Mouse (Mus musculus) midbrain, embryonic 11.5 days (tissue): ENCODE measurements around the gene Zdhhc20. TPM values are rescaled to one million over a fixed set of nuclear protein-coding genes. Genes with fewer than 3 reads are reported as not detected.
"Not testable (repeated sequence)": the region's sequence is repeated elsewhere in the genome, so short reads cannot be mapped to it uniquely, and the experiment has no call there.

ENCODE experiments used
- ATAC-seq: fragments of 200-750 bp; cut with Nextera tagmentation; 2 replicates; pipeline ENCODE4 v1.8.0; 2017; ENCODE audit warnings: moderate TSS enrichment, moderate library complexity; ENCODE audit not compliant: low FRiP score
- DNase-seq: peaks from one replicate; pipeline ENCODE4 v3.0.0; 2015; ENCODE audit warnings: low spot score; ENCODE audit errors: missing footprints
- H3K27ac ChIP-seq: fragments of 300-500 bp; sonication (generic); 2 replicates; pipeline ENCODE4 v1.5.1; 2014; ENCODE audit warnings: low read depth, low read length
- H3K27me3 ChIP-seq: fragments of 300-500 bp; sonication (generic); 2 replicates; pipeline ENCODE4 v1.6.1; 2014; ENCODE audit warnings: mild to moderate bottlenecking, low read length, moderate library complexity, mixed read lengths; ENCODE audit not compliant: control insufficient read depth, insufficient read depth
- H3K36me3 ChIP-seq: fragments of 300-500 bp; sonication (generic); 2 replicates; pipeline ENCODE4 v1.6.1; 2014; ENCODE audit warnings: mild to moderate bottlenecking, low read length, moderate library complexity, mixed read lengths; ENCODE audit not compliant: control insufficient read depth, insufficient read depth
- H3K4me1 ChIP-seq: fragments of 300-500 bp; sonication (generic); 2 replicates; pipeline ENCODE4 v1.6.1; 2014; ENCODE audit warnings: low read length; ENCODE audit not compliant: control insufficient read depth, insufficient read depth
- H3K4me2 ChIP-seq: fragments of 300-500 bp; sonication (generic); 2 replicates; pipeline ENCODE4 v1.6.1; 2014; ENCODE audit warnings: mild to moderate bottlenecking, moderate library complexity
- H3K4me3 ChIP-seq: fragments of 300-500 bp; sonication (generic); 2 replicates; pipeline ENCODE4 v1.5.1; 2014; ENCODE audit warnings: low read depth, low read length
- H3K9ac ChIP-seq: fragments of 300-500 bp; sonication (generic); 2 replicates; pipeline ENCODE4 v1.6.1; 2014; ENCODE audit warnings: low read length
- H3K9me3 ChIP-seq: fragments of 300-500 bp; sonication (generic); 2 replicates; pipeline ENCODE4 v1.6.1; 2016; ENCODE audit warnings: low read length; ENCODE audit not compliant: control insufficient read depth
- WGBS: fragments of 180-500 bp; shearing (Covaris S2); extraction: QIAGEN DNeasy Blood & Tissue Kit; methylation state at CpG from one replicate; pipeline ENCODE4 v1.1.7; 2014; 5-methylcytosine and 5-hydroxymethylcytosine counted together
- polyA plus RNA-seq: library from polyadenylated mRNA; unstranded; fragments of >200 nt; fragmentation: Nextera tagmentation; extraction: Ambion mirVana; gene quantifications from 2 replicates; pipeline ENCODE4 v1.2.1, GENCODE M21; 2014

Zdhhc20 gene
- polyA plus RNA-seq, 1 experiment from 2014 or later: 53.6 TPM

DNA sequence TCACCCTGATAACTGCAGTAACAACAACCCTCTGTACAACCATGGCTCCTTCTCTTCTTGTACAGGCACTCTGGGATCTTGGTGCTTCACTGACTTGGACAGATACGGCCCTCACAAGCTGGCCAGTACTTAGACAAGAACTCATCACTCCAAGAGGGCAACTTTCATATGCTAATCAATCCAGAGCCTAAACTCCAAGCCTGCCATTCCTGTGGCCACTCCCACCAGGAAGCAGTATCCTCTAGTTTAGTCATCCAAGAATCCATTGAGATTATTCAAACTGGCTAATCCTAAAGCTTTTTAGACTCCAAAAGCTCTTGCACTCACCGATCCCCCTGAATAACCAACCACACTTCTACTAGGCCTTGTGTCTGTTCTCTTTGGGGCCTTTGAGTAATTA is 37.1 kb downstream of the Zdhhc20 start:
- Histone ChIP-seq H3K4me2 (no peak overlapping the region), H3K9me3 (no peaks in the 10 kb centered on the region), H3K36me3 (no peaks in the 10 kb centered on the region), H3K4me3 (no peak overlapping the region), H3K4me1 (no peaks in the 10 kb centered on the region), H3K27ac (no peak overlapping the region), H3K9ac (no peak overlapping the region), H3K27me3 (no peaks in the 10 kb centered on the region)
- no peak for ATAC-seq
- WGBS: 43% methylated on average over 2 of the region's 2 CpGs
- DNase-seq: no peak

DNA sequence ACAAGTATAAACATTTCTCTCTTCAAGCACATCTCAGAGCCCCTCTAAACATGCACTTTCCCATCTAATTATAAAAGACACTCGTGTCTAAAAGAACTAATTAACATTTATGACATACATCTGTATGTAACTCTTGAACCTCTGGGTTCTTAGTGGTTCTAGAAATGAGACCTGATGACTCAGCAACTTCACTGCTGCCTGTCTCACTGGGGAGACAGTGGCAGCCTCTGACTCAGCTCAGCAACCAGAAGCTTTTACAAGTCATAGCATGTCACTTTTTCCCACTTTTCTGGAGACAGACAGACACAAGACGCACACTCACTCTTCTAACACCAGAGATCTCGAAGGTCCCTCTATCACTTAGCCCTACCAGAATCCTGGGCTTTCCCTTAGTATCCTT is 39.7 kb downstream of the Zdhhc20 start:
- Histone ChIP-seq H3K9ac (no peak overlapping the region), H3K4me1 (no peaks in the 10 kb centered on the region), H3K4me3 (no peak overlapping the region), H3K4me2 (no peak overlapping the region), H3K27me3 (no peaks in the 10 kb centered on the region), H3K36me3 (0 out of 2 replicates have a peak, but pooled peaks cover 2% of the 10 kb centered on the region), H3K9me3 (no peaks in the 10 kb centered on the region), H3K27ac (no peak overlapping the region)
- DNase-seq (no peak), ATAC-seq (no peak)
- 87% methylated on average over 3 of the region's 3 CpGs for WGBS

DNA sequence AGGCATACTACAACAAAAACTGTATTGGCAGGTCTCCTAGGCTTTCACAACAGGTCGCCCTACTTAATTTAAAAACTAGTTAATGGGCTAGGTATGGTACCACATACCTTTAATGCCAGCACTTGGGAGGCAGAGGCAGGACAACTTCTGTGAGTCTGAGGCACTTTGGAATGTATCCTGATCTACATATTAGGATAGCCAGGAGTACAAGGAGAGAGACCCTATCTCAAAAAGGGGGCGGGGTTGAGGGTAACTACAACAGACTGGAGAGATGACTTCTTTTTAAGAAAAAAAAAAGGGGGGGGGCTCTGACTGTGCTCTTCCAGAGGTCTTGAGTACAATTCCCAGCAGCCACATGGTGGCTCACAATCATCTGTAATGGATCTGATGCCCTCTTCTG is 41.4 kb downstream of the Zdhhc20 start:
- no peaks in the 10 kb centered on the region for H3K27me3 ChIP-seq
- H3K27ac ChIP-seq: no peak overlapping the region
- H3K4me3 ChIP-seq: no peak overlapping the region
- no peaks in the 10 kb centered on the region for H3K4me1 ChIP-seq
- no peak overlapping the region for H3K9ac ChIP-seq
- DNase-seq (no peak), ATAC-seq (no peak)
- H3K9me3 ChIP-seq: no peaks in the 10 kb centered on the region
- H3K4me2 ChIP-seq: no peak overlapping the region
- H3K36me3 ChIP-seq: 0 out of 2 replicates have a peak, but pooled peaks cover 4% of the 10 kb centered on the region
- 94% methylated on average over 2 of the region's 2 CpGs for WGBS

DNA sequence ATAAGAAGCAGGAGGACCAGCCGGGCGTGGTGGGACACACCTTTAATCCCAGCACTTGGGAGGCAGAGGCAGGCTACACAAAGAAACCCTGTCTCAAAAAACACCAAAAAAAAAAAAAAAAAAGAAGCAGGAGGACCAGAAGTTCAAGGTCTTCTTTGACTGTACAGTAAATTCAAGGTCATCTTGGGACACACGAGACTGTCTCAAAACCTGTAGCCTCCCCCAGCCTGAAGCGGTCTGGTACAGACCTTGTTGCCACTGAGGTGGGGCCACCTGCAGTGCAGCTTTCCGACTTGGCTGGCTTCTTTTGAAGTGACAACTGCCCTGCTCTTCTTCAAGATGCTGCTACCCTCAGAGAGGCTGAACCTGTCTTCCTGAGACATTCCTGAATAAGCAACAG is 42.0 kb downstream of the Zdhhc20 start:
- not testable (repeated sequence) for H3K9ac ChIP-seq, H3K4me1 ChIP-seq, H3K27ac ChIP-seq, H3K9me3 ChIP-seq, H3K36me3 ChIP-seq, H3K4me2 ChIP-seq, ATAC-seq, DNase-seq, H3K27me3 ChIP-seq, H3K4me3 ChIP-seq
- 78% methylated on average over 5 of the region's 5 CpGs for WGBS

DNA sequence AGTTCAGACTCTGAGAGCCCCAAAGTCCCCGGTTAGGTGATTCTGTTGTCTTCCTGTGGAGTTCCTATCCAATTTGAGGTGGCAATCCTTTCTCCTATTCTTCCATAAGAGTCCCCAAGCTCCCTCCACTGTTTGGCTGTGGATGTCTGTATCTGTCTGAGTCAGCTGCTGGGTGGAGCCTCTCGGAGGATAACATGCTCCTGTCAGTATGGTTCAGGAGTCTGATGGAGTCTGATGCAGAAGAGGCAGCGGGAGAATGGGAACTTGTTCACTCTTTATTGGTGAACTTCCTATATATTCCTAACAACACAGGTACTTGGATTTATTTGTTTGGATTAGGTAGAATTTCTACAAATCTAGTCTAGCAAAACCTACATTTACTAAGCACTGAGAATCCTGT is 45.5 kb downstream of the Zdhhc20 start:
- Histone ChIP-seq H3K27me3 (no peaks in the 10 kb centered on the region), H3K4me1 (no peaks in the 10 kb centered on the region), H3K36me3 (peaks cover 8% of the 10 kb centered on the region; the same call in 1 of the 2 replicates), H3K27ac (no peak overlapping the region), H3K9ac (no peak overlapping the region), H3K9me3 (no peaks in the 10 kb centered on the region), H3K4me3 (no peak overlapping the region), H3K4me2 (no peak overlapping the region)
- DNase-seq (no peak), ATAC-seq (no peak)
- WGBS: 88% methylated on average over 3 of the region's 3 CpGs

GRCm38 (mm10) chr14:57835157-57835556 is 54.9 kb downstream of the Zdhhc20 start:
- Histone ChIP-seq H3K36me3 (0 out of 2 replicates have a peak, but pooled peaks cover 2% of the 10 kb centered on the region), H3K27ac (no peak overlapping the region), H3K4me1 (no peaks in the 10 kb centered on the region), H3K27me3 (no peaks in the 10 kb centered on the region), H3K9ac (no peak overlapping the region), H3K9me3 (no peaks in the 10 kb centered on the region), H3K4me3 (no peak overlapping the region), H3K4me2 (no peak overlapping the region)
- no peak for DNase-seq
- no peak for ATAC-seq
- 94% methylated on average over 10 of the region's 10 CpGs for WGBS

DNA sequence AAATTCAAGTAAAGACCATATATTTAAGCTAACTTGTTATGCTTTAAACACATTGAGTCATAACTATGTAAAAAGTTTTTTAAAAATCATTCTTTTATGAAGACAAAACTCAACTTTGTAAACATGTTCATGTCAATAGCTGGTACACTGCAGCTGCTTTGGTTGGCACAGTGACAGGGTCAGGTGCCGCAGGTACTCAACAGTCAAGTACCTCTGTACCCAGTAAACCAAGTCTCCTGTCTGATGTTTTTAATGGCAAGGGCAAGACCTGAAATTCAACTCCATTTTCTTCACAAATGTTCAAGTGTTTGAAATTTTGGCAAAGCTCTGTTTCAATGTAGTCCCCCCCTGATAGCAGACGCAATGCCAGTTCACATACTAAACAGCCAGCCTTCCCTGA is 56.5 kb downstream of the Zdhhc20 start:
- Histone ChIP-seq H3K9me3 (no peaks in the 10 kb centered on the region), H3K4me2 (no peak overlapping the region), H3K9ac (no peak overlapping the region), H3K27ac (no peak overlapping the region), H3K4me1 (no peaks in the 10 kb centered on the region), H3K36me3 (0 out of 2 replicates have a peak, but pooled peaks cover 2% of the 10 kb centered on the region), H3K4me3 (no peak overlapping the region), H3K27me3 (no peaks in the 10 kb centered on the region)
- no peak for ATAC-seq
- 94% methylated on average over 2 of the region's 2 CpGs for WGBS
- no peak for DNase-seq

- WGBS: 88% methylated on average over 1 of the region's 1 CpGs
- ATAC-seq: no peak
- no peaks in the 10 kb centered on the region for H3K9me3 ChIP-seq
- H3K4me2 ChIP-seq: peak overlapping the region; percentile 69
- peaks cover 13% of the 10 kb centered on the region for H3K4me1 ChIP-seq
- no peaks in the 10 kb centered on the region for H3K27me3 ChIP-seq
- H3K27ac ChIP-seq: no peak overlapping the region
- H3K9ac ChIP-seq: peak overlapping the region; percentile 93
- no peaks in the 10 kb centered on the region for H3K36me3 ChIP-seq
- H3K4me3 ChIP-seq: peak overlapping the region; percentile 81
- DNase-seq: no peak
These were observed 62.8 kb downstream of the Zdhhc20 start for GRCm38 (mm10) chr14:57827284-57827683.

- ATAC-seq (peak; percentile 96), DNase-seq (peak; percentile 99)
- Histone ChIP-seq H3K27ac (peak within 1 kb of the TSS; percentile 74), H3K4me3 (peak within 1 kb of the TSS; percentile 81), H3K4me2 (peak within 1 kb of the TSS; percentile 69), H3K4me1 (peaks cover 13% of the 10 kb centered on the region), H3K27me3 (no peaks in the 10 kb centered on the region), H3K9me3 (no peaks in the 10 kb centered on the region), H3K36me3 (peaks cover 4% of the 10 kb centered on the region; the same call in 1 of the 2 replicates), H3K9ac (peak within 1 kb of the TSS; percentile 93)
- under 1% methylated on average over 96 of the region's 96 CpGs for WGBS
These were observed 64.0 kb downstream of the Zdhhc20 start, which contains the start of the genes Ska3 and Mrpl57 for GRCm38 (mm10) chr14:57825788-57826751. Gene Ska3 (minus strand): TSS chr14:57826185. Gene Mrpl57 (plus strand): TSS chr14:57826234.
